Comparison of ENCODE assay signal across 8 mouse cellular contexts in the genomic region with DNA sequence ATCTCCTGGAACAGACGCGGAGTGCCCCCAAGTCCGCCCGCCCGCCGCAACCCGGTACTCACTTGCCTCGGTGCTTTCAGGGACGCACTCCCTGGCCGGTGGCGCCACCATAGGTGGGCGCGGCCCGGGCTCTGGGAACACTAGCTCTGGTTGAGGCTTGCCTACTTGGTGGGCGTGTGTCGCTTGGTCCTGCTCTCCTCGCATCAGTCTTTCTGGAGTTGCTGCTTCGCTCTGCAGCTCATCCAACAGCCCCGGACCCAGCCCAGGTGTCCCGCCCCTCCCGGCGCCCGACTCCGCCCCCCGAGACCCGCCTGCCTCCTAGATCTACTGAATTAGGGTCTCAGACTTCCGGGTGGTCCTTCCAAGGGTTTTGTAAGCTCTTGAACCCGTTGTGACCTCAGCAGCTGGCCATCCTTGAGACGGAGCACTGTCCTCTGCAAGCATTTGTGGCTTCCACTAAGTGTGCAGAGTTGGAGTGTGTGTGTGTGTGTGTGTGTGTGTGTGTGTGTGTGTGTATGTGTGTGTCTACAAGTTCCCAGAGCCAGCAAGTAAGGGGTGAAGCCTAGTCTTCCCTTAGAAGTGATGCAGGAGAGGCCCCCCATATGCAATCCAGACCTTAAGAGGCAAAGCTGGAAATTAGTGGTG. TPM values are rescaled to one million over a fixed set of nuclear protein-coding genes. Genes with fewer than 3 reads are reported as not detected.
DNase-seq lines count a peak whose midpoint lies in the region; ATAC-seq and TF ChIP-seq lines count a peak whose summit lies in the region.

TSS of gene Prokr2 (minus strand) at position 254 of the 645 bp plus-strand sequence.

- DNase-seq in kidney, postnatal 25 days = no peak
- peak; percentile 47 for DNase-seq in brain, embryonic 14.5 days (ENCODE audit: low read depth)
- DNase-seq in gastrocnemius, postnatal 36 days = no peak
- DNase-seq in frontal cortex, postnatal 36 days (ENCODE audit: low spot score in 2 of 2) = no peak

- intact Hi-C loops in gastrocnemius, postnatal 36 days (cut with DNase I) = no loop called here

- peaks cover 15% of the 10 kb centered on the region for H3K4me1 ChIP-seq in kidney, embryonic 15.5 days
- peaks cover 3% of the 10 kb centered on the region; the same call in 1 of the 2 replicates for H3K4me1 ChIP-seq in forebrain, embryonic 16.5 days (replicated peaks; ENCODE audit: control insufficient read depth, insufficient read depth, low read length)
- peaks cover 11% of the 10 kb centered on the region for H3K4me1 ChIP-seq in limb, embryonic 12.5 days (replicated peaks)
- H3K4me1 ChIP-seq in neural tube, embryonic 13.5 days (replicated peaks) = peaks cover 13% of the 10 kb centered on the region

- ATAC-seq in kidney, embryonic 15.5 days (replicated peaks; ENCODE audit: low FRiP score) = peak; percentile 79
- ATAC-seq in forebrain, embryonic 16.5 days = peak; percentile 73
- peak; percentile 66 for ATAC-seq in limb, embryonic 12.5 days (ENCODE audit: insufficient number of reproducible peaks, insufficient read depth, low FRiP score, low TSS enrichment, low read depth)
- ATAC-seq in neural tube, embryonic 13.5 days (ENCODE audit: low read depth) = peak; percentile 76

- peak within 1 kb of the TSS; percentile 38; the same call in 1 of the 2 replicates for H3K9ac ChIP-seq in kidney, embryonic 15.5 days
- H3K9ac ChIP-seq in forebrain, embryonic 16.5 days (replicated peaks; ENCODE audit: low read depth, low read length) = peak within 1 kb of the TSS; percentile 42
- H3K9ac ChIP-seq in limb, embryonic 12.5 days (replicated peaks) = peak within 1 kb of the TSS; percentile 59
- peak within 1 kb of the TSS; percentile 68 for H3K9ac ChIP-seq in neural tube, embryonic 13.5 days

- H3K9me3 ChIP-seq in kidney, embryonic 15.5 days (replicated peaks) = no peaks in the 10 kb centered on the region
- no peaks in the 10 kb centered on the region for H3K9me3 ChIP-seq in forebrain, embryonic 16.5 days (ENCODE audit: control insufficient read depth, low read length)
- no peaks in the 10 kb centered on the region for H3K9me3 ChIP-seq in limb, embryonic 12.5 days
- no peaks in the 10 kb centered on the region for H3K9me3 ChIP-seq in neural tube, embryonic 13.5 days

- no peak for TF ChIP-seq CTCF in brain, embryonic 14.5 days (IDR thresholded peaks at IDR 0.05; ENCODE audit: borderline replicate concordance, extremely low read depth, insufficient read depth, insufficient read length)

- no peak within 1 kb of the TSS for H3K27ac ChIP-seq in kidney, embryonic 15.5 days
- H3K27ac ChIP-seq in forebrain, embryonic 16.5 days (ENCODE audit: low read length) = no peak within 1 kb of the TSS
- H3K27ac ChIP-seq in limb, embryonic 12.5 days = no peak within 1 kb of the TSS
- no peak within 1 kb of the TSS for H3K27ac ChIP-seq in neural tube, embryonic 13.5 days (replicated peaks)

- under 1% methylated on average over 29 of the region's 29 CpGs for WGBS in kidney, embryonic 15.5 days
- WGBS in forebrain, embryonic 16.5 days = under 1% methylated on average over 29 of the region's 29 CpGs
- WGBS in limb, embryonic 12.5 days = 1% methylated on average over 29 of the region's 29 CpGs
- WGBS in neural tube, embryonic 13.5 days = 2% methylated on average over 29 of the region's 29 CpGs

- H3K4me2 ChIP-seq in kidney, embryonic 15.5 days = peak within 1 kb of the TSS; percentile 98
- H3K4me2 ChIP-seq in forebrain, embryonic 16.5 days (ENCODE audit: low read length) = peak within 1 kb of the TSS; percentile 92
- H3K4me2 ChIP-seq in limb, embryonic 12.5 days = peak within 1 kb of the TSS; percentile 96
- H3K4me2 ChIP-seq in neural tube, embryonic 13.5 days = peak within 1 kb of the TSS; percentile 84

- TF ChIP-seq POLR2A in brain, embryonic 14.5 days (IDR thresholded peaks at IDR 0.05; ENCODE audit: borderline replicate concordance, extremely low read depth, insufficient read depth, insufficient read length, poor library complexity, severe bottlenecking) = no peak

- peak within 1 kb of the TSS; percentile 54 for H3K4me3 ChIP-seq in kidney, embryonic 15.5 days (replicated peaks)
- H3K4me3 ChIP-seq in forebrain, embryonic 16.5 days (replicated peaks; ENCODE audit: low read length) = peak within 1 kb of the TSS; percentile 60
- H3K4me3 ChIP-seq in limb, embryonic 12.5 days (replicated peaks) = peak within 1 kb of the TSS; percentile 57
- H3K4me3 ChIP-seq in neural tube, embryonic 13.5 days = peak within 1 kb of the TSS; percentile 49

- H3K36me3 ChIP-seq in kidney, embryonic 15.5 days = no peaks in the 10 kb centered on the region
- no peaks in the 10 kb centered on the region for H3K36me3 ChIP-seq in forebrain, embryonic 16.5 days (ENCODE audit: control insufficient read depth, insufficient read depth)
- H3K36me3 ChIP-seq in limb, embryonic 12.5 days = no peaks in the 10 kb centered on the region
- no peaks in the 10 kb centered on the region for H3K36me3 ChIP-seq in neural tube, embryonic 13.5 days

- H3K27me3 ChIP-seq in kidney, embryonic 15.5 days = peaks cover 30% of the 10 kb centered on the region
- 0 out of 2 replicates have a peak, but pooled peaks cover 3% of the 10 kb centered on the region for H3K27me3 ChIP-seq in forebrain, embryonic 16.5 days (replicated peaks; ENCODE audit: control insufficient read depth, insufficient read depth, low read length)
- H3K27me3 ChIP-seq in limb, embryonic 12.5 days = peaks cover 34% of the 10 kb centered on the region
- H3K27me3 ChIP-seq in neural tube, embryonic 13.5 days = peaks cover 51% of the 10 kb centered on the region

RNA-seq across cellular contexts. Expression of gene Prokr2, which starts in this region (rescaled TPM):
- 0.17 and 0.67 TPM in 2 replicates for polyA plus RNA-seq in kidney, embryonic 15.5 days (2015; fragmentation: Nextera tagmentation; extraction: Ambion mirVana)
- 3.5 and 5.7 TPM in 2 replicates for polyA plus RNA-seq in brain, embryonic 14.5 days (2012; rRNA removed)
- 6.1 and 6.7 TPM in 2 replicates for polyA plus RNA-seq in forebrain, embryonic 16.5 days (2015; fragmentation: Nextera tagmentation; extraction: Ambion mirVana)
- 2.5 and 3.2 TPM in 2 replicates for polyA plus RNA-seq in limb, embryonic 12.5 days (2016; fragmentation: Nextera tagmentation; extraction: Ambion mirVana)
- 1.4 and 1.9 TPM in 2 replicates for polyA plus RNA-seq in neural tube, embryonic 13.5 days (2015; fragmentation: Nextera tagmentation; extraction: Ambion mirVana)
- under 1 TPM in 1 of 2 experiments, not detected in 1; 0.05 TPM for total RNA-seq in gastrocnemius, postnatal 36 days (2021)

Comparison
In these comparisons a context has a peak if more than half of its experiments do, and no peak if none do; other contexts are left out.
1. Peak in ATAC-seq, H3K4me3 ChIP-seq, H3K9ac ChIP-seq and H3K4me2 ChIP-seq in kidney, embryonic 15.5 days; RNA of the gene not detected or under 1 TPM.